Mouse (Mus musculus) megakaryocyte, embryonic 14.5 days (primary cell): ENCODE measurements around the gene Hoxc5. TPM values are rescaled to one million over a fixed set of nuclear protein-coding genes. Genes with fewer than 3 reads are reported as not detected.
A peak's percentile ranks its signal among the peaks of the same experiment; 100 is the strongest.

Source experiments
- H3K27me3 ChIP-seq: replicated peaks from 2 replicates; pipeline ENCODE3; 2012; ENCODE audit warnings: inconsistent platforms
- H3K36me3 ChIP-seq: replicated peaks from 2 replicates; pipeline ENCODE3; 2012; ENCODE audit warnings: low read length, inconsistent platforms, mixed read lengths
- H3K4me1 ChIP-seq: 2 replicates; pipeline ENCODE4 v1.6.1; 2012; ENCODE audit warnings: inconsistent platforms
- H3K4me3 ChIP-seq: replicated peaks from 2 replicates; pipeline ENCODE3; 2012; ENCODE audit warnings: moderate library complexity, mild to moderate bottlenecking, inconsistent platforms
- H3K9me3 ChIP-seq: 2 replicates; pipeline ENCODE4 v1.6.1; 2012; ENCODE audit warnings: inconsistent platforms
- FLI1 ChIP-seq: IDR thresholded peaks from 2 replicates; pipeline ENCODE4 v1.6.1; 2012; ENCODE audit warnings: low read length, inconsistent platforms, mixed read lengths
- GATA1 ChIP-seq: IDR thresholded peaks from 3 replicates; pipeline ENCODE4 v1.6.1; 2012; ENCODE audit warnings: mixed read lengths, low read length, inconsistent platforms, borderline replicate concordance
- polyA plus RNA-seq: library from polyadenylated mRNA; stranded (reverse); fragments of >175 nt; gene quantifications from 2 replicates; pipeline ENCODE4 v1.2.3, GENCODE M21; 2012; ENCODE audit warnings: low replicate concordance; ENCODE audit not compliant: insufficient read depth

Gene Hoxc5
- polyA plus RNA-seq, 1 experiment: not detected

DNA sequence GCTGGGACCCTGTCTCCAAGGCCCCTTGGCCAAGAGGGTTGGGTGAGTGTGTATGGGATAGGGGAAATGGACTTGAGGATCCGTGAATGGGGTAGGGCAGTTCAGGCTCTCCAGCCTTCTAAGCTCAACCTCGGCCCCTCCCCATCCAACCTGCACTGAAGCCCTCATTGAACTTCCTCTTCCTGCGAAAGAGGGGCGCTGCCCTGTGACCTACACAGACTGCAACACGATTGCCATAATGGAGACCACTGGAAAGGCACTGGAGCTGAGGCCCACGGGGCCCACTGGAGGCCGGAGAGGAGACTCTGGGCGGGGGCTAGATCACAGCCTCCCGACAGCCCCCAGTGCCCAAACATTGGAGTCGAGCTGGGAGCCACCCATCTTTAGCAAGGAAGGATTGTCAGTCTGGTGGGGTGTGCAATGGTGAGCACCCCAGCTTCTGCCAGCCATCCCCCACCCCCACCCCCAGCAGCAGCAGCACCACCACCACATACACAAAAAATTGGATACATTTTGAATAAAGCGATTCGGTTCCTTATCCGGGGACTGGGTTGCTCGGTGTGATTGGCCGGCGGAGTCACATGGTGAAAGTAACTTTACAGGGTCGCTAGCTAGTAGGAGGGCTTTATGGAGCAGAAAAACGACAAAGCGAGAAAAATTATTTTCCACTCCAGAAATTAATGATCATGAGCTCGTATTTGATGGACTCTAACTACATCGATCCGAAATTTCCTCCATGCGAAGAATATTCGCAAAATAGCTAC, 67.0 kb downstream of the Hoxc5 start:
- H3K27me3 ChIP-seq: peaks cover 93% of the 10 kb centered on the region
- H3K4me1 ChIP-seq: peaks cover 12% of the 10 kb centered on the region
- H3K4me3 ChIP-seq: peak overlapping the region; percentile 82
- no peak for TF ChIP-seq FLI1
- TF ChIP-seq GATA1: no peak
- H3K36me3 ChIP-seq: no peaks in the 10 kb centered on the region
- H3K9me3 ChIP-seq: peaks cover 3% of the 10 kb centered on the region; the same call in 1 of the 2 replicates

DNA sequence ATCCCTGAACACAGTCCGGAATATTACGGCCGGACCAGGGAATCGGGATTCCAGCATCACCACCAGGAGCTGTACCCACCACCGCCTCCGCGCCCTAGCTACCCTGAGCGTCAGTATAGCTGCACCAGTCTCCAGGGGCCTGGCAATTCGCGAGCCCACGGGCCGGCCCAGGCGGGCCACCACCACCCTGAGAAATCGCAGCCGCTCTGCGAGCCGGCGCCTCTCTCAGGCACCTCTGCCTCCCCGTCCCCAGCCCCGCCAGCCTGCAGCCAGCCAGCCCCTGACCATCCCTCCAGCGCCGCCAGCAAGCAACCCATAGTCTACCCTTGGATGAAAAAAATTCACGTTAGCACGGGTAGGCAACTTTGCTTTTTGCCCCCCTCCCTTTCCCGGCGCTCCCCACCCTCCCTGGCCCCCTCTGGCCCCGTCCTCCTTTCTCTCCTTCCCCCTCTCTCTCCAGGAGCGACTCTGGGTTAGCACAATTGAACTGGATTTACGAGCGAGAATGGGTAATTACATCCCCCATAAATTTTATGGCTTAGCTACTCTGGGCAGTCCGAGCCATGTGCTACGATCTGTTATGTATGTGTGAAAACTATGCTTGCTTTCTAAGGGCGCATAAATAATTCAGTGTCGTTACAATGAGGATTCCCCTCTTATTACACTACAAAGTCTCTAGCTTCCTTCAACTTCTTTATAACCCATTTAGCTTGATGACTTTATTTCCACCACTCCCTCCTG, 67.7 kb downstream of the Hoxc5 start:
- H3K36me3 ChIP-seq: no peaks in the 10 kb centered on the region
- peaks cover 3% of the 10 kb centered on the region; the same call in 1 of the 2 replicates for H3K9me3 ChIP-seq
- peaks cover 95% of the 10 kb centered on the region for H3K27me3 ChIP-seq
- H3K4me1 ChIP-seq: peaks cover 12% of the 10 kb centered on the region
- peak overlapping the region; percentile 82 for H3K4me3 ChIP-seq
- TF ChIP-seq FLI1 (no peak), GATA1 (no peak)

DNA sequence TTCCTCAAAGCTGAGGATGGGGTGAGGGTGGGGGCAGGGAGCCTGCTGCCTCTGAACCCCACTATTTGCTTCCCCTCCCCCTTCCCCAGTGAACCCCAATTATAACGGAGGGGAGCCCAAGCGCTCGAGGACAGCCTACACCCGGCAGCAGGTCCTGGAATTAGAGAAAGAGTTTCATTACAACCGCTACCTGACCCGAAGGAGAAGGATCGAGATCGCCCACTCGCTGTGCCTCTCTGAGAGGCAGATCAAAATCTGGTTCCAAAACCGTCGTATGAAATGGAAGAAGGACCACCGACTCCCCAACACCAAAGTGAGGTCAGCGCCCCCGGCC, 68.3 kb downstream of the Hoxc5 start:
- TF ChIP-seq FLI1 (no peak), GATA1 (no peak)
- peaks cover 95% of the 10 kb centered on the region for H3K27me3 ChIP-seq
- peaks cover 3% of the 10 kb centered on the region; the same call in 1 of the 2 replicates for H3K9me3 ChIP-seq
- H3K4me1 ChIP-seq: peaks cover 12% of the 10 kb centered on the region
- no peaks in the 10 kb centered on the region for H3K36me3 ChIP-seq
- no peak overlapping the region for H3K4me3 ChIP-seq

DNA sequence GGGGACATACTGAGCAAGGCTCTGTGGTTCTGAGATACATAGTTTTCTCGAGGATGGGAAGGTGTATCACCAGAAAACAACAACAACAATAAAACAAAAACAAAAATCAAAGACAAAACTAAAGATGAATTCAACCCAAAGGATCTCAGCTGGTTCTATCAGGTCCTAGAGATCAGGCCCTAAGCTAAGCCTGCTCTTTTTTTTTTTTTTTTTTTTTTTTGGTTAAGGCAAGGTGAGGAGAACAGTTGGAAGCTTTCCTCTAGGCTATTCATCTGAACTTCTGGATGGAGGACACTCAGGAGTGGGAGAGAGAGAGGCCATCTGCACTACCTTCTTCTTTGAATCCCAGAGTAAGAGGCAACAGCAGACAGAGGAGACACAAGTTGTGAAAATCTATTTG, 70.3 kb downstream of the Hoxc5 start:
- H3K27me3 ChIP-seq: peaks cover 98% of the 10 kb centered on the region
- TF ChIP-seq FLI1 (no peak), GATA1 (no peak)
- H3K4me1 ChIP-seq: peaks cover 12% of the 10 kb centered on the region
- peaks cover 3% of the 10 kb centered on the region; the same call in 1 of the 2 replicates for H3K9me3 ChIP-seq
- H3K36me3 ChIP-seq: no peaks in the 10 kb centered on the region
- no peak overlapping the region for H3K4me3 ChIP-seq

DNA sequence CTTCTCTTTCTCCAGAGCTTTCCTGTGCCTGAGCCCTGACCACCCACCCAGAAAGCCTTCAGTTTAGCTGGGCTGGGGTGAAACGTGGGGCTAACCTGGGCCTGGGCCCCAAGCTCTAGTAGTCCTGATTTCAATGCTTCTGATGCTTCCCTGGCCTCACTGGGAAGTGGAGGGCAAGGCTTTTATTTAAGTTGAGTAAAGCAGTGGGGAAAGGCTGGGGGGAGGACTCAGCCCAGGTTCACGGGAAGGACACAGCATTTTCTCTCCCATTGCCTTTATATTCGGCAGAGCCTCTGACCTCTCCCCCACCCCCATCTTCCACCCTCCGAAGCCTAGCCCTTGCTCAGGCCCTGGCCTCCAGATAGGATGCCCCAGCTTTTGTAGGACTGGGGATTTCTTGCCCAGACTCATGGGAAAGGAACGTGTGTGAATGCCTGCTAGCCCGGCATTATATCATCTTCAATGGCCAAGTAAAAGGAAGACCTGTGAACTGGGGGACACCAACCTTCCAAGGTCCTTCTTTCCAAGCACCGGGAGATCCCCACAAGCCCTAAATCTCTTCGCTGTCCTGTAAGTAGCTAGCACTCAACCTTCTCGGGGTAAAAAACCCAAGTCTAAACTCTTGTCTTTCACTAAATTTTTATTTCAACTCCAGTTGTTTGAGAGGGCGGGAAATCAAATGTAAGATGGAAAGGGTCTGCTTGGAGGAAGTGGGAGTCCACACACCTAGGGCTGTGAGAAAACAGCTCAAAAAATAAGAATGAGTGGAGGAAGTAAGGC, 71.6 kb downstream of the Hoxc5 start:
- peaks cover 99% of the 10 kb centered on the region for H3K27me3 ChIP-seq
- peaks cover 2% of the 10 kb centered on the region; the same call in 1 of the 2 replicates for H3K9me3 ChIP-seq
- peaks cover 11% of the 10 kb centered on the region for H3K4me1 ChIP-seq
- H3K36me3 ChIP-seq: no peaks in the 10 kb centered on the region
- no peak overlapping the region for H3K4me3 ChIP-seq
- TF ChIP-seq GATA1 (no peak), FLI1 (no peak)

DNA sequence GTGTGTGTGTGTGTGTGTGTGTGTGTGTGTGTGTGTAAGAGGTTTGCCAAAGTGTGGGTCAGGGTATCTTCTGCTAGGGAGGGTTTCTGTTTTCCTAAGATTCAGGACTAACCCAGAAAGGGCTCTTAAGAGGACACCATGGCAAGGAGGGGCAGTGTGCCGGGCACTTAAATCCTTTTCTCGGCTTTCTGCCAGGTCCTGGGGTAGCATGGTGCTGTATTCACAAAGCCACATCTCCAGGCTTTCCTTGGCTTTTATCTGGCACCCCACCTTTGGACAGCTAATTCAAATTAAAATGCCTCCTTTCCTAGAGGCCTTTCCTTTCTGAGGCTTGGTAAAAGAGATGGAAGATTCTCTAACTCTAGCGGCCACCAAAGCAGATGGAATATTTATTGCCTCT, 72.4 kb downstream of the Hoxc5 start:
- H3K36me3 ChIP-seq: no peaks in the 10 kb centered on the region
- no peak overlapping the region for H3K4me3 ChIP-seq
- peaks cover 4% of the 10 kb centered on the region for H3K4me1 ChIP-seq

DNA sequence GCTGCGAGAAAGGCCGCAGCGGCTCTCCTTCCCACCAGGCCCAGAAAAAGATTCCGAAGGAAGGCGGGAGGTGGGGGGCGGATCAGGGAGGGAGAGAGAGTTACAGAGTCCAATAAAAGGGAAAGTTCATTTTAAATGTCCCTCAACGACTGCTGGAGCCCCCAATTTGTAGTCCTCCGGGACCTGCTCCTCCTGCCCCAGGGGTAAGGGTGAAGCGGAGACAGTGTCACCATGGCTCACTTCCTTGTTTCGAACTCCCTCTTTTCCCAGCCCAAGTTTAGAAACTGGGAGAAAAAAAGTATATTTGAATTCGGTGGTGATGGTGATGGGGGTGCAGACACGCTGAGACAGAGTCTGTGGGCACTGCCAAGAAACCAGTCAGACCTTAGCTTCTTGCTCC, 73.4 kb downstream of the Hoxc5 start:
- Histone ChIP-seq H3K27me3 (peaks cover 95% of the 10 kb centered on the region), H3K4me1 (no peaks in the 10 kb centered on the region; the same call in 1 of the 2 replicates)
- TF ChIP-seq GATA1 (no peak), FLI1 (no peak)

More for the DNA sequence above, 72.4 kb downstream of the Hoxc5 start:
- Histone ChIP-seq H3K9me3 (no peaks in the 10 kb centered on the region), H3K27me3 (peaks cover 99% of the 10 kb centered on the region)
- TF ChIP-seq GATA1 (no peak), FLI1 (no peak)

DNA sequence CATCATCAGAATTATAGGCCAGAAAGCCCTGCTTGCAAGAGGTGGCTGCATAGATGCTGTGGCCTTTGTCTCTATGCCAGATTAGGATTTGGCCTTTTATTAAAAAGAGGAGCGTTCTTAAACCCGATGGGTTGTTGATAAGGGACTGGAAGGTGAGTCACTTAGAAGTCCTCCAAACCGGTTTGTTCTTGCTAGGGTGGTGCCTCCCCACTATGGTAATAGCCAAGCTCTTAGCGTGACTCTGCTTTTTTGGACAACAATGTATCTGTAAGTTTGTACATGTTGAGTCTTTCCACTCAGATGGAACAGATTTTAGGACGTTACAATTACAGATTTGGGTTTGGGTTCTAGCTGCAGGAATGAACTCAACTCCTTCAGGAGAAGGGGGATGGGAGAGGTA, 74.4 kb downstream of the Hoxc5 start:
- Histone ChIP-seq H3K9me3 (no peaks in the 10 kb centered on the region), H3K4me3 (no peak overlapping the region), H3K36me3 (no peaks in the 10 kb centered on the region), H3K4me1 (no peaks in the 10 kb centered on the region), H3K27me3 (peaks cover 91% of the 10 kb centered on the region)
- no peak for TF ChIP-seq GATA1
- TF ChIP-seq FLI1: no peak

More for the DNA sequence above, 73.4 kb downstream of the Hoxc5 start:
- Histone ChIP-seq H3K4me3 (no peak overlapping the region), H3K9me3 (no peaks in the 10 kb centered on the region), H3K36me3 (no peaks in the 10 kb centered on the region)

DNA sequence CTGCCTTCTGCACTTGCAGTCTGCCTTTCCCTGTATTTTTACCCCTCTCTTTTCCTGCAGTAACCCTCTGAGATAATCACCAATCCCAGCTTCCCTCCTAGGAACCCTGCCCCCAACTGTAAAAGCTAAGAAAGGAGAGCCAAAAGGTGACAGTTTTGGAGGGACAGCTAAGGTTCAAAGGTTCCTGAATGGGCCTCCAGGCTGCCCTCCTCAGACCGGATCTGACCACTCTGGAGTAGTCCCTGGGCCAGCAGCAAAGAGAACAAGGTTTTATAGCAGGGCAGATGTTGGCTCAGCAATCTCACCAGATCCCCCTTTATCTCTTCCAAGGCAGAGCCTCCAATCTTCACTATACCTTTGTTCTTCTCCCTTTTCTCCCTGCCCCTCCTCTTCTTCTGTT, 75.0 kb downstream of the Hoxc5 start:
- Histone ChIP-seq H3K27me3 (peaks cover 88% of the 10 kb centered on the region), H3K4me3 (no peak overlapping the region), H3K9me3 (no peaks in the 10 kb centered on the region), H3K36me3 (no peaks in the 10 kb centered on the region), H3K4me1 (no peaks in the 10 kb centered on the region)
- TF ChIP-seq GATA1: no peak
- no peak for TF ChIP-seq FLI1

DNA sequence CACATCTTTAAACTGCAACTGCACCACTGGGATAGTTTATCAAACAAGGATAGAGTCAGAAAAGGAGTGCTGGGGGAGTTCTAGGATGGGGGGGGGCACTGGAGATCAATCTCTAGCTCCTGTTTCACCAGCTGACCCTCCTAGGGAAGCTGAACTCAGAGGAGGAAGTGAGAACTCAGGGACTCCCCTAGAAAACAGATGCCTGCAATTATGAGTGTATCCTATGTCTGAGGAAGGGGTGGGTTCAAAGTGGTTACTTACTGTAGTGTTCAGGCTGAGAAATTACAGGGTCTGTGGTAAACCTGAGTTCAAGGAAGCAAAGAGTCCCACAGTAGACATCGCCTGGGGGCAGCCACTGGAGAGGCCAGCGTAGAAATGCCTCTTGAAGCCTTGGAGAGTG, 84.4 kb downstream of the Hoxc5 start:
- Histone ChIP-seq H3K9me3 (no peaks in the 10 kb centered on the region), H3K4me1 (no peaks in the 10 kb centered on the region), H3K27me3 (peaks cover 76% of the 10 kb centered on the region)

More for the DNA sequence above, 84.4 kb downstream of the Hoxc5 start:
- Histone ChIP-seq H3K4me3 (no peak overlapping the region), H3K36me3 (no peaks in the 10 kb centered on the region)
- TF ChIP-seq GATA1 (no peak), FLI1 (no peak)
